Mouse (Mus musculus) kidney, postnatal 36 days (tissue): ENCODE measurements around the gene Epha6.
"Not testable (repeated sequence)": the region's sequence is repeated elsewhere in the genome, so short reads cannot be mapped to it uniquely, and the experiment has no call there.

Experiments used
- DNase-seq, 2 experiments: peaks; one replicate each; pipeline ENCODE4 v3.0.0; 2021 to 2022; ENCODE audit warnings: mixed read lengths in 2 of 2

Epha6 gene

GRCm38 (mm10) chr16:59880073-59880472, 725.3 kb downstream of the Epha6 start:
- no peak for DNase-seq

GRCm38 (mm10) chr16:59871792-59872191, 733.5 kb downstream of the Epha6 start:
- DNase-seq, result no peak

DNA sequence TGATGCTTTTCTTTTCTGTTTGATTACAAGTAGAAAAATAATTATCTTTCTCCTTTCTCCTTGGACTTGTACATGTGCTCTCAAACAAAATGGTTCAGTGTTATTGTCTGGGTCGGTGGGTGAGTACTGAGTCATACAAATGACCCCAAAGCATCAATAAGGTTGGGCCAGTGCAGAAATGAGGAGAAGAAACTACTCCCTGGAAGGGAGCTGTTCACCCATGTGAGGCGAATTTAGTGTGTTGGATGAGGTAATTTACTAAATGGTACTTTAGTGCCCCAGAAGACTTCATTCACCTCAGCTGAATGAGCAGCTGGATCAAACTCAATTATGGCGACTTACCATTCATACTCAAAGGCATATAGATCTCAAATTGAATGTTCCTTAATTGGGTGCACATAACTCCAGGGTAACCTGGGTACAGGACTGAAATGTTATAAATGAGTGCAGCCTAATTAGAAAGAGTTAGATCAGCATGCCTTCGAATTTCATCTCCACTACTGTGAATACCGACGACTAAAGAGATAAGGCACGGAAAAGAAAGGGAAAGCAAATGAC, 751.1 kb downstream of the Epha6 start:
- no peak for DNase-seq

- DNase-seq, result no peak
Measured at GRCm38 (mm10) chr16:59852689-59853088, 752.6 kb downstream of the Epha6 start.

DNA sequence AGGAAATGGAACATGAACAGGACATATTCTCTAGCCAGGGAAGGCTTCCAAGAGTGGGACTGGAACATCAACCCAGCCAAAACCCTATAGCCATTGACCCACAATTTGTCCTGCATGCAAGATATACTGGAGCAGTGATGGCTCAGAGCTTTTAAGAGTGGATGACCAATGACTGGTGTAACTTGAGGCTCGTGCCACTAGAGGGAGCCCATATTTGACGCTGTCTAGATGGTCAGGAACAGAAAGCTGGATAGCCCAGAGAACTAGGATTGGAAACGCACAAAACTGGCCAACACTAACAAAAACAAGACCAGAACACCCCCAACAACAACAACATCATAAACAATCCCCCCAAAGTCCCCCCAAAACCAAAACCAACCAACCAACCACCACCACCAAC, 758.8 kb downstream of the Epha6 start:
- peak; percentile 12 to 62 for DNase-seq

DNA sequence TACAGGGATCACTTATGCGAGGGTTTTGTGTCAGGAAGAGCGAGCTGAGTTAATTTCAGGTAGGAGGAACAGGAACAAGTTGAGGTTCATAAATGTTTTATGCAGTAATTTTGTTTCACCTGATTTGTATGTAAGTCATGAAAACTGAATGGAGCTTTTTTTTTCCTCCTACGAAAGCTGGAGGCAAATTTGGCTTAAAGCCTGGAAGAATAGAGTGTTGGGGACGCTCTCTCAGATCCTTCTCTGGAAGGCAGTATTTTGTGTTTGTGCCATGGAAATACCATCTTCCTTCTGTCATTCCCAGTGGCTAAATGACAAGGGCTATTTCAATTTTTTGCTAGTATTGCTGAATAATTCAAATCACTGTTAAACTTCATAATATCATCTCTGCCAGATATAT, 768.6 kb downstream of the Epha6 start:
- DNase-seq, result no peak

- DNase-seq, result no peak
Measured at GRCm38 (mm10) chr16:59836304-59836703, 769.0 kb downstream of the Epha6 start.

- peak in 1 of 2 experiments; percentile 2 for DNase-seq
Measured at GRCm38 (mm10) chr16:59832468-59832867, 772.9 kb downstream of the Epha6 start.

DNA sequence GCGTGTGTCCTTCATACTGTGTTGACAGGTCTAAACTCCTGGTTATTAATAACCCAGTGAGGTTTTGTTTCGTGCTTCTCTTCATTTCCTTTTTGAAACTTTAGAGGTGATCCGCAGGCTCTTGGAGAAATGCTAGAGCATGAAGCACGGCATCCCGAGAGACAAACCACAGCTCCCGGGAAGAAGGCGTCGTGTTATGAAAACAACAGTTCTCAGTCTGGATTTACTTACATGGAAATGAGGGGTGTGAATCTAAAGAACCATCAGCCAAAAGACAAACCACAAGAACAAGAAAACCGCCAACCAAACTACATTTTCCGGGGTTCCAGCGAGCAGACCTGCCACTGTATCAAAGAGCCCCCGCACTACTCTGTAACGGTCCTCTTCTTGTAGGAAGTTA, 775.7 kb downstream of the Epha6 start:
- no peak for DNase-seq

- not testable (repeated sequence) for DNase-seq
Measured at GRCm38 (mm10) chr16:59799790-59800189, 805.5 kb downstream of the Epha6 start.

DNA sequence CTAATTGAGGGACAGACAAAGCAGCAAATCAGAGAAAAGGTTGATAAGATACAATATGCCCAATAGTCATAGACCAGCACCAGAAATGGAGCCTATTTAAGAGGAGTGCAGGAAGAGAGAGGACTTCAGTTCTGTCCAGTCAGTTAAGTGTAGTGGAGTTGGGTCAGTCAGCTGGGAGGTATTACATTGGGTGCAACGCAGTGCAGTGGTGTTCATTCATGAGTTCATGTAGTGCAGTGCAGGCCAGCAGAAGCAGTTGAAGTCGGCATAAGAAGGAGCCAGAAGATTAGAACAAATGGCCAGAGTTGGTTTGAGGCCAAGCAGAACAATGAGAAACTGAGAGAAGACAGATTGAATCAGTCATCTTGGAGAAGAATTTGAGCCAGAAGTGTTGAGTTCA, 833.0 kb downstream of the Epha6 start:
- no peak for DNase-seq

GRCm38 (mm10) chr16:59770421-59770820, 834.9 kb downstream of the Epha6 start:
- DNase-seq, result no peak

GRCm38 (mm10) chr16:59769936-59770335, 835.4 kb downstream of the Epha6 start:
- no peak for DNase-seq

DNA sequence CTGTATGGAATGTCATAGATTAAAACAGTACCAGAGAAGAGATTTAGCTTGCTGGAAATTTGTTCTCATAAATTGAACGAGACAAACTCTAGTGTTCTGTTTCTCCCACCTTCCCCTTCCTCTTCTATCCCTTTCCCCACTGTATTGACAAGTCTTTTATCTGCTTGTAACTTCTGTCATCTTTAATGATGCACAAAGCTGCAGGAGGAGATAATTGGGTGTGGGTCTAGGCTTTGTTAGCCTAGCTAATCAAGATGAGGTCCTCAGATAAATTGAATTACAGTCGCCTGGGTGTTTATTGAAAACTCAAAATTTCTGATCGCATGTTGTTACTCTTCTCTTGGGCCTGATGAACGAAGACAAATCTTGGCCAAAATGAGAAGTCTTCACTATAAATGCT, 844.5 kb downstream of the Epha6 start:
- DNase-seq, result no peak

DNA sequence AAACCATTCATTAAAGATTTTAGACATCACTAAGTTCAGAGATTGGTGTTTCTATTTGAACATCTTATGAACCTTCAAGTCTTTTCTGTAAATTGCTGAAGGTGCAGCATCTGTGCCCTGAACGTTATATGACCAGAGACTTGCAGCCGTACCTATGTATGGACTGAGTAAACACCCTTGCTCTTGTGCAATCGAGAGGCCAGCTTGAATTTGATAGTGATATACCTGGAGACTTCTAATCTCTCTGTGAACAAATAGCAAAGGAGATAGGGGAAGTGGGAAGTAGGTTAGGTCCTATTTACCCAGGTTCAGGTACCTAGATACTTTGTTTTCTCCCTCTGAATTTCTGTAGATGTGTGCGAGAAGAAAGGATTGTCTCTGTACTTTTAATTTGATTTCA, 854.4 kb downstream of the Epha6 start:
- no peak for DNase-seq

GRCm38 (mm10) chr16:59743669-59744068, 861.7 kb downstream of the Epha6 start:
- DNase-seq, result no peak

DNA sequence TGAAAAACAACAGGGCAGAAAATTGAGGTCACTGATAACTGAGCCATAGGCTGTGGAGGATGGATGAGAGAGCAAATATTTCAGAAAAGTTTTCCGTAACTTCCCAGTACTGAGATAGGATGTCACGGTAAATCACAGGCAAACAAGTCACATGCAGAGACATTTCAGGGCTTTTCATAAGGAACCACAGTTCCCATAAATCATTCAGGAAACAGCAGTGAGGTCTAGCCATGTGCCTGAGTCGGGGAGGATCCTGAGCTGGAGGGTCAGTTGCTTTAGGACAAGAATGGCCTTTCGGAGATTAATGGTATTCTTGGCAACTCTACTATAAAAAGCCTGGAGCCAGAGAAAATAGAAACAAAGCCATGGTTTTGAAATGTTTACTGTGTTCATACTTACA, 889.8 kb downstream of the Epha6 start:
- DNase-seq, result no peak

GRCm38 (mm10) chr16:59693230-59693629, 912.1 kb downstream of the Epha6 start:
- DNase-seq, result no peak

GRCm38 (mm10) chr16:59689120-59689519, 916.2 kb downstream of the Epha6 start:
- no peak for DNase-seq

DNA sequence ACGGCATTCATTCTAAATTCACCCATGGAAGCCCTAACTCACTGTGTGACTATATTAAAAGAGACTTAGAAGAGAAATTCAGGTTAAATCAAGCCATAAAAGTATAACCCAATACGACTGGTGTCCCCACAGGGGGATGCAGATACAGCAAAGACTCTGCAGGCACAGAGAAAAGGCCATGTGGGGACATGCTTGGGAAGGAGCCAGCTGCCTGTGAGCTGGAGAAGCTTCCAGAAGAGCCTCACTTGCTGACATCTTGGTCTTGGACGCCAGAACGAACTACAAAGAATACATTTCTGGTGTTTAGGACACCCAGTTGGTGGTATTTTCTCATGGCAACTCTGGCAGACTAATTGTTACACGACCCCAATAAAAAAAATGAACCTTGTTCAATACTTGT, 920.2 kb downstream of the Epha6 start:
- no peak for DNase-seq

GRCm38 (mm10) chr16:59683434-59683833, 921.9 kb downstream of the Epha6 start:
- peak; percentile 57 to 80 for DNase-seq

DNA sequence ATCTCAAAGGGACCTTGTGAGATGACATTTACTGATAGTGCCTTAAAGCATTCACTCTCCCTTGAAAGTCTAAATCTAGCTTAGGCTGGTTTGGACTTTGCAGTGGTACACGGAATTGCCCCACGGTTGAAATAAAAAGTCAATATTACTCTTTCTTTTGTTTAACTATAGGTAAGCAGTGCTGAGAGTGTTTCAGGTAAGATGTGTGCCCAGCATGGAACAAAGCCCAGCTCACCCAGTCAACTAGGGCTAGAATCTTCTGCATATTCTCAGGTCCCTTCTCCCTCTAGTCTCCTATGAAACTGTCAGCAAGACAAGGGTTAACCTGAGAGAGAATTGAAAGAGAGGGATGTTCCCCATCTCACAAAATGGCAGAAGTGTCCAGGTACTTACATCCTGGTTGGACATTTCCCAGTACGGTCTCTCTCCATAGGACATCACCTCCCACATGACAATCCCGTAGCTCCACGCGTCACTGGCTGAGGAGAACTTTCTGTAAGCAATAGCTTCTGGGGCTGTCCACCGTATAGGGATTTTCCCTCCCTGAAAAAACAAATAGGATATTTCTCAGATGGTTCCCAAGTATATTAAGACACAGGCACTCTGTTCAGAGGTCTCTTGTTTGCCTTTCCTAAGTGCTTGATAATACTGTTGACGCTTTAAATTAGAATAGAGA, 923.0 kb downstream of the Epha6 start:
- no peak for DNase-seq

- no peak for DNase-seq
Measured at GRCm38 (mm10) chr16:59666938-59667337, 938.4 kb downstream of the Epha6 start.

DNA sequence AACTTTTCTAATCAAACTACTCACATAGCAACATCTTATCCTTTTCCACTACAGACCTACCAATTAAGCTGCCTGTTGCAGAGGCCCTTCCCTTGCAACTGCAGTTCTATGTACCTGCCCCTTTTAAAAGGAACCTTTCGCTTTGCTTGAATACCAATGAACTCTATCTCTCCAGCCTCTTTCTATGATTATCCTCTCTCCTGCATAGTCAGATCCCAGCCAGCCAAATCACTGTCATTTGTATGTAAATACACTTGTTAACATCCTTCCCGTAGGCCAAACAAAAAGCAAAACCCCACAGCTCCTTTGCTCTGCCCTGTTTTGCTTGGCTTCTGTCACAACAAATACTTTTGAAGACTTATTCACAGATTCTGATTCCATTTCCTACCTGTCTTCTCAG, 961.6 kb downstream of the Epha6 start:
- DNase-seq, result no peak

- no peak for DNase-seq
Measured at GRCm38 (mm10) chr16:59639985-59640384, 965.3 kb downstream of the Epha6 start.
